In the genomic region with DNA sequence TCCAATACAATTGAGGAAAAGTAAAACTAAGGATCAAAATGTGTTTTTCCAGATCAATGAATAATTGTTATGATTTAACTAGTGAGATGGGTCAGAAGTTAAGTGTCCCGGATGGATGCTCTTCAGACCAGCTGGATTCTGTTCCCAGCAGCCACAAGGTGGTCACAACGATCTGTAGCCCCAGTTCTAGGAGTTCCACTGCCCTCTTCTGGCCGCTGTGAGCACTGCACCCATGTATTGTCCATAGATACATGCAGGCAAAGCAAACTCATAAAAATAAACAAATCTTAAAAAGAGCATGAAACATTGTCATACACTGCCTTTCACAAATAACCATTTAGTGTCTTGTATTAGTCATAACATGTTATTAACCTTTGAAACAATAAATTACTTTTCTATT, we compare ENCODE assay signal across 9 mouse cellular contexts.
DNase-seq lines count a peak whose midpoint lies in the region; ATAC-seq and TF ChIP-seq lines count a peak whose summit lies in the region.
"Had no signal": no experiment of that assay in that cellular context is flagged by ENCODE, and none has a peak within 500 bp of the region (broad histone marks: within the 10 kb centered on the region; RNA-seq: fewer than 3 reads in every experiment).

No protein-coding gene starts in this region.

- peak; percentile 67 for TF ChIP-seq CTCF in kidney, adult 2 months (conservative IDR thresholded peaks at IDR 0.05; ENCODE audit: insufficient read depth, insufficient read length, low read depth, low read length)
- peak; percentile 72 for TF ChIP-seq CTCF in Patski (IDR thresholded peaks at IDR 0.05)
- peak; percentile 60 for TF ChIP-seq CTCF in lung, embryonic 14.5 days (IDR thresholded peaks at IDR 0.05; ENCODE audit: low read depth)

- 58% methylated on average over 3 of the region's 3 CpGs for WGBS in kidney, adult 2 months
- WGBS in kidney, embryonic 14.5 days, result 60% methylated on average over 3 of the region's 3 CpGs
- WGBS in lung, embryonic 14.5 days, result 55% methylated on average over 3 of the region's 3 CpGs
- 62% methylated on average over 3 of the region's 3 CpGs for WGBS in hindbrain, embryonic 14.5 days
- WGBS in forebrain, embryonic 13.5 days, result 66% methylated on average over 3 of the region's 3 CpGs

- no peak overlapping the region for H3K4me3 ChIP-seq in kidney, adult 2 months (ENCODE audit: insufficient read depth, low read depth, low read length)
- no peak overlapping the region for H3K4me3 ChIP-seq in kidney, embryonic 14.5 days (ENCODE audit: low read length)
- no peak overlapping the region for H3K4me3 ChIP-seq in lung, embryonic 14.5 days (ENCODE audit: low read depth, low read length)
- no peak overlapping the region for H3K4me3 ChIP-seq in hindbrain, embryonic 14.5 days (replicated peaks; ENCODE audit: low read length)
- no peak overlapping the region for H3K4me3 ChIP-seq in forebrain, embryonic 13.5 days
- H3K4me3 ChIP-seq: stomach, embryonic 15.5 days had no signal

- peaks cover 2% of the 10 kb centered on the region; the same call in 1 of the 2 replicates for H3K9me3 ChIP-seq in kidney, embryonic 14.5 days (ENCODE audit: control insufficient read depth, low read length)
- no peaks in the 10 kb centered on the region for H3K9me3 ChIP-seq in lung, embryonic 14.5 days (ENCODE audit: low read depth, low read length)
- no peaks in the 10 kb centered on the region for H3K9me3 ChIP-seq in hindbrain, embryonic 14.5 days (ENCODE audit: control insufficient read depth, low read length)
- H3K9me3 ChIP-seq in forebrain, embryonic 13.5 days (replicated peaks), result 0 out of 2 replicates have a peak, but pooled peaks cover 3% of the 10 kb centered on the region
- H3K9me3 ChIP-seq: stomach, embryonic 15.5 days had no signal

- CTCF ChIA-PET in Patski (lab: Charles Lee), result interaction anchor here (0.7 kb wide), 1 partner anchor 427 kb away, joined by 3 read pairs; no protein-coding TSS in a partner anchor

- no peak for TF ChIP-seq POLR2A in kidney, adult 2 months (IDR thresholded peaks at IDR 0.05; ENCODE audit: low read depth, low read length)

- POLR2A ChIA-PET in Patski (lab: Charles Lee), result no interaction called here

- no peak for ATAC-seq in kidney, embryonic 14.5 days (ENCODE audit: low FRiP score, low TSS enrichment)
- no peak for ATAC-seq in Patski
- ATAC-seq in lung, embryonic 14.5 days (ENCODE audit: insufficient read depth), result no peak
- ATAC-seq in hindbrain, embryonic 14.5 days (ENCODE audit: low FRiP score), result no peak
- ATAC-seq in forebrain, embryonic 13.5 days, result no peak

- H3K4me2 ChIP-seq in kidney, embryonic 14.5 days (replicated peaks; ENCODE audit: low read depth, low read length), result no peak overlapping the region
- H3K4me2 ChIP-seq in lung, embryonic 14.5 days, result no peak overlapping the region
- H3K4me2 ChIP-seq in hindbrain, embryonic 14.5 days (replicated peaks), result no peak overlapping the region
- H3K4me2 ChIP-seq in forebrain, embryonic 13.5 days, result no peak overlapping the region
- H3K4me2 ChIP-seq: stomach, embryonic 15.5 days had no signal

- H3K9ac ChIP-seq in kidney, embryonic 14.5 days (ENCODE audit: low read depth, low read length), result no peak overlapping the region
- no peak overlapping the region for H3K9ac ChIP-seq in lung, embryonic 14.5 days
- no peak overlapping the region for H3K9ac ChIP-seq in hindbrain, embryonic 14.5 days
- no peak overlapping the region for H3K9ac ChIP-seq in forebrain, embryonic 13.5 days
- H3K9ac ChIP-seq: stomach, embryonic 15.5 days had no signal

- peak; percentile 4 for DNase-seq in kidney, adult 2 months
- DNase-seq in B cell, adult 2 months, result peak; percentile 42 to 53
- no peak for DNase-seq in Patski (ENCODE audit: low read depth, low spot score)
- DNase-seq in lung, embryonic 14.5 days, result peak; percentile 19
- DNase-seq in frontal cortex, postnatal 25 days (ENCODE audit: low spot score in 2 of 2), result no peak
- DNase-seq in hindbrain, embryonic 14.5 days (ENCODE audit: low spot score), result no peak

- in situ Hi-C loops in Patski (cut with MboI; ENCODE audit: low pct_unique_long_range_greater_than_20kb), result no loop called here

- no peaks in the 10 kb centered on the region for H3K4me1 ChIP-seq in kidney, adult 2 months (ENCODE audit: control insufficient read depth, insufficient read depth, low read length)
- H3K4me1 ChIP-seq in kidney, embryonic 14.5 days (ENCODE audit: control insufficient read depth, insufficient read depth, low read length), result no peaks in the 10 kb centered on the region
- no peaks in the 10 kb centered on the region for H3K4me1 ChIP-seq in lung, embryonic 14.5 days (ENCODE audit: insufficient read depth)
- no peaks in the 10 kb centered on the region for H3K4me1 ChIP-seq in hindbrain, embryonic 14.5 days (replicated peaks; ENCODE audit: control insufficient read depth, insufficient read depth, low read length)
- H3K4me1 ChIP-seq in forebrain, embryonic 13.5 days, result no peaks in the 10 kb centered on the region
- H3K4me1 ChIP-seq: stomach, embryonic 15.5 days had no signal

- H3K27ac ChIP-seq in kidney, adult 2 months (ENCODE audit: insufficient read depth, low read depth, low read length), result no peak overlapping the region
- H3K27ac ChIP-seq in kidney, embryonic 14.5 days (ENCODE audit: low read depth, low read length), result no peak overlapping the region
- no peak overlapping the region for H3K27ac ChIP-seq in lung, embryonic 14.5 days (ENCODE audit: low read depth)
- no peak overlapping the region for H3K27ac ChIP-seq in hindbrain, embryonic 14.5 days
- H3K27ac ChIP-seq in forebrain, embryonic 13.5 days, result no peak overlapping the region
- H3K27ac ChIP-seq: stomach, embryonic 15.5 days had no signal

- H3K36me3 ChIP-seq in kidney, adult 2 months (ENCODE audit: control insufficient read depth, insufficient read depth, low read length), result no peaks in the 10 kb centered on the region
- no peaks in the 10 kb centered on the region for H3K36me3 ChIP-seq in kidney, embryonic 14.5 days (ENCODE audit: control insufficient read depth, insufficient read depth, low read length)
- H3K36me3 ChIP-seq in lung, embryonic 14.5 days (ENCODE audit: insufficient read depth), result no peaks in the 10 kb centered on the region
- H3K36me3 ChIP-seq in hindbrain, embryonic 14.5 days (replicated peaks; ENCODE audit: control insufficient read depth, insufficient read depth), result no peaks in the 10 kb centered on the region
- H3K36me3 ChIP-seq in forebrain, embryonic 13.5 days (ENCODE audit: poor library complexity, severe bottlenecking), result no peaks in the 10 kb centered on the region
- H3K36me3 ChIP-seq: stomach, embryonic 15.5 days had no signal

- H3K27me3 ChIP-seq in kidney, adult 2 months (replicated peaks; ENCODE audit: control insufficient read depth, insufficient read depth, low read length), result no peaks in the 10 kb centered on the region
- no peaks in the 10 kb centered on the region for H3K27me3 ChIP-seq in kidney, embryonic 14.5 days (ENCODE audit: control insufficient read depth, insufficient read depth, low read length)
- no peaks in the 10 kb centered on the region for H3K27me3 ChIP-seq in Patski
- no peaks in the 10 kb centered on the region for H3K27me3 ChIP-seq in lung, embryonic 14.5 days (ENCODE audit: insufficient read depth, low read length)
- H3K27me3 ChIP-seq in hindbrain, embryonic 14.5 days (ENCODE audit: control insufficient read depth, insufficient read depth, low read length), result no peaks in the 10 kb centered on the region
- H3K27me3 ChIP-seq in forebrain, embryonic 13.5 days, result no peaks in the 10 kb centered on the region
- H3K27me3 ChIP-seq: stomach, embryonic 15.5 days had no signal

Comparison
In these comparisons a context has a peak if more than half of its experiments do, and no peak if none do; other contexts are left out.
1. DNase-seq: peak in kidney, adult 2 months (single experiment), B cell, adult 2 months (2 of 2) and lung, embryonic 14.5 days (single experiment); none in Patski (single experiment), frontal cortex, postnatal 25 days (0 of 2) and hindbrain, embryonic 14.5 days (single experiment).
2. Peak in every context shown above with its lines, with median percentiles within 50 percentile points of each other: CTCF ChIP-seq.